Mouse (Mus musculus): ENCODE measurements at regions not wholly inside any gene's neighbourhood (a gene's known extent, or its start where the extent isn't known, plus 50 kb on each side); places are given as distances from the start of the nearest gene placed in this dataset.
"Not testable (repeated sequence)": the region's sequence is repeated elsewhere in the genome, so short reads cannot be mapped to it uniquely, and the experiment has no call there.

- no peak for DNase-seq (ENCODE audit: low spot score)
Observed at GRCm38 (mm10) chr13:16487292-16487691, 475.6 kb downstream of the Inhba start.

DNA sequence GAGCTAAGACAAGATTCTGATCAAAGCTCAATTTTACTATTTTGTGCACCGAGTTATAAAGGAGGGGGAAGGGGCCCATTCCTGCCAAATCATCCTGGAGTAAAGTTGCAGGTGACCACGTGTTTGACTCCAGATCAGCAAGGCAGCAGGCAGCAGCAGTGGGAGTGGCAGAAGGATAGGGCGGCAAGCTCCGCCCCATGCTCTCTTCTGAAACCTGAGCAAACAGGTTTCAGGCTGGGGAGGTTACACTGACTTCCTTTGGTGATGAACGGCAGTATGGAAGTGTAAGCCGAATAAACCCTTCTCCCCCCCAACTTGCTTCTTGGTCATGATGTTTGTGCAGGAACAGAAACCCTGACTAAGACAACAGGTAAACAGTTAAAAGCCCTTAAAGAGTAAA lies 479.0 kb downstream of the Inhba start:
- not testable (repeated sequence) for DNase-seq (ENCODE audit: low spot score)

GRCm38 (mm10) chr13:16498052-16498451 lies 486.4 kb downstream of the Inhba start:
- no peak for DNase-seq (ENCODE audit: low spot score)

DNA sequence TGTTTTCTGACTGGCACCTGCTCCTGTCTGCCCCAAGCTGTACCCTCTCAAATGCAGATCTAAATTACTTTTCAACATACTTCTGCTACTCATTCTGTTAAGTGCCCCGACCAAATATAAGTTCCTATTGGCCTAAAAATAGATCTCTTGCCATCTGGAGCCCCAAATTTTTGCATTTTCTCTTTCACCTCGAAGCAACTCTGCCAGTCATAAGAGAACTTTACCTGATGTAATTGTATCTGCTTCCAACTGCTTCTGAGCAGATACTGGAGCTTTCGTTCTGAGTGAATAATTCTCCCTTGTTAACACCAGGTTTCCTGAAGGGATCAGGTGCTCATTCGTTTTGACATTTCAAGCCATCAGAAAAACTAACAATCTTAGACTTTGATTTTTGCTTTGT lies 501.2 kb downstream of the Inhba start:
- DNase-seq (ENCODE audit: low spot score) = no peak

GRCm38 (mm10) chr13:16515195-16515594 lies 503.5 kb downstream of the Inhba start:
- DNase-seq (ENCODE audit: low spot score) = no peak

DNA sequence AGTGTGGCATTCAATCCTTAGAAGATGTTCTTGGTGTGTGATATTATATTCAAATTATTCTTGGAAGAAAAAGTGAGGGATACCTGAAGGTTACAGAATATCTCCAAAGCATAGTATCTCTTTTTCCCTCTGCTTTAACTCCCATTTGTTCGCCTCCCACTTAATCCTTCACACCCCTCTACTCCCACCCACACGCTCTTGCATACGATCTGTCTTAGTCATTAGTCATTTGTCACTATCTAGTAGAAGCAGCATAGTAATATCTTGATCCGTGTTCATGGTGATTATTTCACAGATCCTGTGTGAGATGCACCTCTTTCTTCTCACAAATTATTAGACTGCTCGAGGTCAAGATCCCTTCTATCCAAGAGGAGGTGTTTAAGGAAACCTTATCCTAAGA lies 517.4 kb downstream of the Inhba start:
- no peak for DNase-seq (ENCODE audit: low spot score)

GRCm38 (mm10) chr13:16543771-16544170 lies 532.1 kb downstream of the Inhba start:
- DNase-seq (ENCODE audit: low spot score) = no peak

- no peak for DNase-seq (ENCODE audit: low spot score)
Observed at GRCm38 (mm10) chr13:16550060-16550459, 538.4 kb downstream of the Inhba start.

GRCm38 (mm10) chr13:16564988-16565387 lies 553.3 kb downstream of the Inhba start:
- DNase-seq (ENCODE audit: low spot score) = no peak

- no peak for DNase-seq (ENCODE audit: low spot score)
Observed at GRCm38 (mm10) chr13:16574069-16574468, 562.4 kb downstream of the Inhba start.

GRCm38 (mm10) chr13:16586286-16586685 lies 574.6 kb downstream of the Inhba start:
- DNase-seq (ENCODE audit: low spot score) = no peak

DNA sequence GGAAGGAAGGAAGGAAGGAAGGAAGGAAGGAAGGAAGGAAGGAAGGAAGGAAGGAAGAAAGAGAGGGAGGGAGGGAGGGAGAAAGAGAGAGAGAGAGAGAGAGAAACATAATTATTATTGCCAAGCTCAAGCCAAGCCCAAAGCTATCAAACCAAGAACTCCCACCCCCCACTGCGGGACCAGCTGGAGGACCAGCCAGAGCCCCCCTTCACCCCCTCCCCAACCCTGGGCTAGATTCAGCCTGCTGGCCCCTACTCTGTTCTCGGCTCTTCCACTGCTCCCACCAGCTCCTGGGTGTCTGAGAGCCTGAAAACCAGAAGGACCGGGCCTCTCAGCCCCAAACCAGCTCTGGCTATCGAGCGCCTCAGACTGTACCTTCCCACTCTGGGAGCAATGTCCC lies 608.1 kb downstream of the Inhba start:
- DNase-seq (ENCODE audit: low spot score) = no peak

- no peak for DNase-seq (ENCODE audit: low spot score)
Observed at GRCm38 (mm10) chr13:16626584-16626983, 614.9 kb downstream of the Inhba start.

GRCm38 (mm10) chr13:16633445-16634092 lies 621.9 kb downstream of the Inhba start:
- DNase-seq (ENCODE audit: low spot score) = no peak

- DNase-seq (ENCODE audit: low spot score) = no peak
Observed at GRCm38 (mm10) chr13:16636251-16636650, 624.6 kb downstream of the Inhba start.

DNA sequence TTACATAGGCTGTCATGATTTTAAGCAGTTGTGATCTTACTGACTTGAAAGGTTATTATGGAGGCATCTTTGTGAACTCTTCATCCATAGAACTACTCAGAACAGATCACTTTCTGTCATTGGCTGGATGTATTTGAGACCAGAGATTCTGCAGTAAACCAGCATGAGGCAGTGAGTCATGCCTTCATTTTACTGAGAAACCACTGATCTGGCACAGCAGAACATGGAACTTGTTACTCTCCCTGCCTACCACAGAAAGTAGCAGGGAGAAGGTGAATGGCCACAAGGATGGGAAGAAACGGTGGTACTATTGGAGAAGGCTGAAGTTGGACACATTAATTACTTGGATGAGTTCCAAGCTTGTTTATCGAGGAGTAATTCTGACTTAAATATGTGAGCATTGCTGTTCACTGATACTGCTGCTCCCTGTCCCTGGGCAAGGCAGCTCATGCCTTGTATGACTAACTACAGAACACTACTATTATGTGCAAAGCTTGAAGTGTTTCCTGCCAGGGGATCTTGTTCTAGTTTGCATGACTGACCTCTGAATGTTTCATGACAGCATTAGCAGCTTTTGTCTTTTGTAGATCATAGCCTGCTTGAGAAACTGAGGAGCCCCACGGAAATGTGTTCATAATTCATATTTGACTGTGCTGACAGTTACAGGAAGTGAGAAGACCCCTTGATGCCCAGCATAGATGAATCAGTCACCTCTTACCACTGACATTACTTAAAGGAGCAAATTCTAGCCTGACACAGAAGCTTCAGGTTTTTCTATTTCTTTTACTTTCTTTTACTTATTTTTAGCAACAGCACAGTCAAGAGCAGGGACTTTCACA lies 630.2 kb downstream of the Inhba start:
- no peak for DNase-seq (ENCODE audit: low spot score)

- DNase-seq (ENCODE audit: low spot score) = no peak
Observed at GRCm38 (mm10) chr13:16642450-16642994, 630.9 kb downstream of the Inhba start.

DNA sequence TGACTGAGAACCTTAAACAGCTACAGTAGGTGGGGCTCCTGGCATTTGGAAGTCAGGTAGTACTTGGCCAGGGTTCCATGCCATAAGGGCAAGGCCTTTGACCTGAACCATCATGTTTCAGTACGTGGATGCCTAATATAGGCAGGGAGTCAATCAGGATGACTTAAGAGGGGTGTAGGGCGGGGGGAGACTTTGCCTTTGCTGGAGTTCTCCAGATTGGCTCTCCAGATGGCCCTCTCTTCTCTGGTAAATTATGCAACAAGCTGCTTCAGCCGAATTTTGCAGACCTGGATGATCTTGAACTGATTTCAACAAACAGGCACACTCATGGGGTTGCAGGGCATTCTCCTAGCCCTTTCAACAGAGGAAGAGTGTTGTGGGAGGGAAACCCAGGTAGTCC lies 633.7 kb downstream of the Inhba start:
- DNase-seq (ENCODE audit: low spot score) = no peak

GRCm38 (mm10) chr13:16646056-16646455 lies 634.4 kb downstream of the Inhba start:
- DNase-seq (ENCODE audit: low spot score) = no peak

DNA sequence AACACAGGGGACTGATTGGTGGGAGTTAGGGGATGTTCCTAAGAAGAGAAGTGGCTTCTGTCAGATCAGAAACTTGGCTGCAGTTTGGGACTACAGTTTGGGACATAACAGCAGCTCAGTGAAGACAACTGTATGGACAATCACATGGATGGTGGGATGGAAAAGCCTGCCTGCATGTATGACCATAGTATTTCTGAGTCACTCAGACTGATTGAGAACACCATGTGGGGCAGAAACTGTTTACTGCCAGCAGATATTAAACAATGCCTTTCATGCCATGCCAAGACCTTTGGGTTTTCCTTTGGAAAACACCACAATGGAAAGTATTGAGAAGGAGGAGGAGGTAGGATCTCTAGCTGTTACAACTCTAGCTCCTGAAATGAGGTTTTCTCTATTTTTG lies 635.0 kb downstream of the Inhba start:
- DNase-seq (ENCODE audit: low spot score) = no peak

DNA sequence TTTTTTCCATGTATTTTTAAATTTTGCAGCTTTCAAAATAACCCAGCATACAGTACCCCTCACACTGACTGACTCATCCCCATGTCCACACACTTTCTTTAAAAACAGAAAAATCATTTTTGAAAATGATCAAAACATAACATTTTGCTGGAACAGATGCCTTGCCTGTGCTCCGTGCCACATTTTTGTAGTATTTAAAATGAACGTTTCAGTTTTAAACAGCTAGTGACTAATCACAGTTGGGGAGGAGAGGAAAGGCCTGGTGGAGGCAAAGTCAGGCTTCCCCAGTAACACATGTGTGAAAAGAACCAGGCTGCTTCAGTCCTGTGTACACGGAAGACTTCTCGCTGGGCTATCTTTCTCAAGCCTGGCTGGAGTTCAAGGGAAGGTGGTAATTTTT lies 644.5 kb downstream of the Inhba start:
- DNase-seq (ENCODE audit: low spot score) = no peak

GRCm38 (mm10) chr13:16659894-16660293 lies 648.2 kb downstream of the Inhba start:
- DNase-seq (ENCODE audit: low spot score) = no peak

DNA sequence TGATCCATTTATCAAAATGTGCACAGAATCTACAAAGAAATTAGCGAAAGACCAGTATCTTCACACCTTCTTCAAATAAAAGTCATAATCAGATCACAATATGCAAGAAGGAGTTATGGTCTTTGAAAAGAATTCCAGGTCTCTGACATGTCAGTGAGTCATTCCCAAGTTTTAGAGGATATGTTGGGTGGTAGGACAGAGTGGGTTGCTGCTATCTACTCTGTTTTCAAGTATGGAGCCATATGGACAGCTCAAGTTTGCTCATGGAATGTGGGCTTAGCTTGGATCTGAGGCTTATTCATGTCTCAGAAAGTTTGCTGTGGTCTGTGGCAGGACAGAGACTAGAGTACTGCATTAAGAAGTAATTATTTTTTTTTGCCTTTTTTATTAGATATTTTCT lies 657.0 kb downstream of the Inhba start:
- no peak for DNase-seq (ENCODE audit: low spot score)
